Mouse (Mus musculus) effector memory CD4-positive, alpha-beta T cell, adult 7 months (primary cell): ENCODE measurements around the gene Nt5c3b. TPM values are rescaled to one million over a fixed set of nuclear protein-coding genes. Genes with fewer than 3 reads are reported as not detected.

Experiments
- polyA plus RNA-seq: library from polyadenylated mRNA; unstranded; fragments of 100-300 nt; shearing (Covaris generic); gene quantifications from one replicate; pipeline ENCODE4 v1.2.1, GENCODE M21; 2017

The Nt5c3b gene
- 86.0 TPM for polyA plus RNA-seq

GRCm38 (mm10) chr11:100441797-100442196 is at the start of gene Nt5c3b, which contains the start of gene Klhl10:
Gene Nt5c3b, minus strand, starts transcription at chr11:100441808.
Gene Klhl10, plus strand, starts transcription at chr11:100441917.

DNA sequence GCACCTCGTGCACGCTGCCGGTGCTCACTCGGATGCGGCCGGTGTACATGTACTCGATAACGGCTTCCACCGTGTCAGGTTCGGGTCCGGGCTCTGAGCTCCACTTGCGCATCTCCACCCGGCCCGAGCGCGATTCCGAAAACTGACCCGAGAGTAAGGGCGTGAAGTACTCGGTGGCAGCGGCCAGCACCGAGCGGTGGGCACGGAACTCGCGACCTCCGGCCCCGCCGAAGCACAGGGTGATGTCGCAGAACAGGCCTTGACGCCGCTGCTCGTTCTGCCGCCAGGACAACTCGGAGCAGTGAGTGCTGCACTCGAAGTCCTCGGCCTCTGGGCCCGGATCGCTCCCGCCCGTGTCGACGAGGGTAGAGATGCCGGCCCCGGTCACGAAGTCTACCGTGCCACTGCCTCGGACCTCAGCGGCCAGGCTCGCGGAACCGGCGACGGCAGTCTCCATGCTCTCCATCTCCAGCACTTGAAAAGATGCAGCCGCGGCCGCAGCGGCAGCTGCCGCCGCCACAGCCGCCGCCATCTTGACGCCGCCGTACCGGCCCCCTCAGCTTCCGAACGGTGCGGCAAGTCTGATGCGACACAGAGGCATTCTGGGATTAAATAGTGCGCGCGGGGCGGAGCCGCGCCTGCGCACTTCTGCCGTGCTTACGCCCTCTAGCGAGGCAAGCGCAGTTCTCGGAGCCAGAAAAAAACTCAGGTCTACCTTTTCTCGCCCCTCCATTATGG is 30.8 kb upstream of the Nt5c3b start, which contains the start of gene Klhl11:
TSS of gene Klhl11 (minus strand) at position 545 of the 738 bp plus-strand sequence.

DNA sequence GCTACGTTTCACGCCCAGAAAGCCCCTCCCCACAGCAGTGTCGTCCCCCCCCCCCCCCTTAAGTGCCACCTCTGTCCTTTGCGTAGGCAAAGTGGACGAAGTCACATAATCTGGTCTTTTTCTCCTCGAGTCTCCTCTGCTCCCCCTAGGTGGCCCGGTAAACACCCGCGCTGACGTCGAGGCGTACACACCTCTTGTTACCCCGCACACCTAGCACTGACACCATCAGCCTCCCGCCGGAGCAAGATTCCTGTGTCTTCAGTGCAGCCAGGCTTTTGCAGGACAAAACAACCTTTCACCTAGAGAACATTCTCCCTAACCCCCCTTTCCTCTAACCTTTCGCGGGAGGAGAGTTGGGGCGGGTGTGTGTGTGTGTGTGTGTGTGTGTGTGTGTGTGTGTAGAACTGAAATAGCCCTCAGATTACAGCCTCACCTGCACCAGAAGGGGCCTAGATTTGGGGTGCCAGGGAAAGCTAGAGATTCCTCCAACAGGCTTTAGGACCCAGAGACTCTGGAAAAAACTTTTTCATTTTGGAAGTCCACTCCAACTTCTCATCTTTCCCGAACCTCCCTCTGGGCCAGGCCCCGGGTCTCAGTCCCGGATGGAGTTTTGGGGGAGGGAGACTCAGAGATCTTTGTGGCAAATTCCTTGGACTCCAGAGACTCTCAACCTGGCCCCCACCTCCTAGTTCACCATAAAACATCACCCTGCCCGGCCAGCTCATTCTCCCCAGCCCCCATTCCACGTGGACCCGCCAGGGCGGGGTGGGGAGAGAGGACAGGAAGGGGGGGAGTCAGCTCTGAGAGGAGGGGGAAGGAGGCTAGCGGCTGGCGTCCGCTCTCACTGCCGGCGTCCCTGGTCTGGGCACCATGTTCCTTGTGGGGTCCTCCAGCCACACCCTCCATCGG is 26.4 kb downstream of the Nt5c3b start, which contains the start of gene Fkbp10:
TSS of gene Fkbp10 (plus strand) at position 784 of the 909 bp plus-strand sequence.

DNA sequence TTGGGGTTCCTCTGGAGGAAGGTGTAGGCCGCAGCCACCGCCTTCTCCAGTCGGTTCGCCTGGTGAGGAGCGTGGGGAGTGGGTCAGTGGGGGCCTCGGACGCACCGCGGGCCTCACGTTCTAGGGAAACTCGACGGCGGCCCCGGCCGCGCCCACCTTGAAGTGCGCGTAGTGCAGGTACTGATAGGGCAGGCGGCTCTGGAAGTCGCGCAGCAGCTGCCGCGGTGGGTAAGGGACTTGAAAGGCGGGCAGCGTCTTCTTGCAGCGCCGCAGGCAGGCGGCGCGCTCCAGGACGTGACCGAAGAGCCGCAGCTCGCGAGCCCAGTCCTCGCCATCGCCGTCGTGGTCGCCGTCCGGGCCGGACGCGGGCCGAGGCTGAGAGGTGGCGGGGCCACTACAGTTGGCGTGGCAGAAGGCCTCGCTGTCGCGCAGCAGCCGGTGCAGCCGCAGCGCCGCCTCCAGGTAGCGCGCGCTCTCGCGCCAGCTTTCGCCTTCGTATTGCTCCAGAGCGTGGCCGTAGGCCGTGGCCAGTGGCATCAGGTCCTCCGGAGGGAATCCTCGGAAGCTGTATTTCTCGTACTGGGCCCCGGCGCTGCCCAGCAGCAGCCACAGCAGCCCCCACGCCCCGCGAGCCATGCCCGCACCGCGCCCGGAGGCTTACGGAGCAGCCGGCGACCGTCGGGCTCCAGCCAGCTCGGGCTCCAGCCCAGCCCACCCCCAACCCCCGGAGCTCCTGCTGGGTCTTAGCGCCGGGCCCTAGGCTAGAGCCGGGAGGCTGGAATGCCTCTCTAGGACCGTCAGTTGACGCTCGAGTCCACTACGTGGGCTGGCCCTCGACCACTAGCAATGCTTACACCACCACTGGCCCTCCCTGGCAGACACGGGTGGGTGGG is 27.3 kb downstream of the Nt5c3b start, which contains the start of gene P3h4:
TSS of gene P3h4 (minus strand) at position 816 of the 893 bp plus-strand sequence.

GRCm38 (mm10) chr11:100397600-100398389 is 43.8 kb downstream of the Nt5c3b start, which contains the start of gene Jup:
Gene Jup, minus strand, starts transcription at chr11:100397763.

Other genes with a start within 250 kb of the Nt5c3b start
- gene Krt9, start 248.6 kb downstream of the Nt5c3b start, polyA plus RNA-seq, result not detected
- gene Krt14, start 234.3 kb downstream of the Nt5c3b start, polyA plus RNA-seq, result not detected
- gene Krt16, start 192.9 kb downstream of the Nt5c3b start, polyA plus RNA-seq, result 0.40 TPM
- not detected for gene Krt17, start 180.8 kb downstream of the Nt5c3b start, polyA plus RNA-seq
- not detected for gene Krt42, start 171.9 kb downstream of the Nt5c3b start, polyA plus RNA-seq
- 4,724 TPM for gene Eif1, start 121.9 kb downstream of the Nt5c3b start, polyA plus RNA-seq
- not detected for gene Gast, start 107.4 kb downstream of the Nt5c3b start, polyA plus RNA-seq
- 1.8 TPM for gene Hap1, start 85.7 kb downstream of the Nt5c3b start, polyA plus RNA-seq
- 3.7 TPM for gene Jup, start 44.0 kb downstream of the Nt5c3b start, polyA plus RNA-seq
- gene P3h4, start 27.0 kb downstream of the Nt5c3b start, polyA plus RNA-seq, result not detected
- not detected for gene Fkbp10, start 26.1 kb downstream of the Nt5c3b start, polyA plus RNA-seq
- not detected for gene Klhl10, start 109 bp upstream of the Nt5c3b start, polyA plus RNA-seq
- gene Klhl11, start 30.9 kb upstream of the Nt5c3b start, polyA plus RNA-seq, result 5.5 TPM
- gene Acly, start 86.2 kb upstream of the Nt5c3b start, polyA plus RNA-seq, result 201 TPM
- gene Ttc25, start 103.8 kb upstream of the Nt5c3b start, polyA plus RNA-seq, result 0.63 TPM
- gene Cnp, start 133.1 kb upstream of the Nt5c3b start, polyA plus RNA-seq, result 155 TPM
- 13.6 TPM for gene Nkiras2, start 177.4 kb upstream of the Nt5c3b start, polyA plus RNA-seq
- 423 TPM for gene Dnajc7, start 178.4 kb upstream of the Nt5c3b start, polyA plus RNA-seq